Mouse (Mus musculus) limb, embryonic 14.5 days (tissue): ENCODE measurements around the gene Ubald2. TPM values are rescaled to one million over a fixed set of nuclear protein-coding genes. Genes with fewer than 3 reads are reported as not detected.
A peak's percentile ranks its signal among the peaks of the same experiment; 100 is the strongest.

ENCODE experiments used
- ATAC-seq: fragments of 200-750 bp; cut with Nextera tagmentation; 2 replicates; pipeline ENCODE4 v1.8.0; 2017; ENCODE audit warnings: low read depth, moderate number of reproducible peaks, moderate TSS enrichment; ENCODE audit not compliant: low FRiP score
- DNase-seq: peaks from one replicate; pipeline ENCODE4 v3.0.0-alpha.2; 2015; ENCODE audit warnings: low spot score
- H3K27ac ChIP-seq: fragments of 300-500 bp; sonication (generic); replicated peaks from 2 replicates; pipeline ENCODE4 v1.5.1; 2014; ENCODE audit warnings: low read depth, mild to moderate bottlenecking, low read length, moderate library complexity, mixed read lengths
- H3K27me3 ChIP-seq: fragments of 300-500 bp; sonication (generic); 2 replicates; pipeline ENCODE4 v1.6.1; 2014; ENCODE audit warnings: low read length, mixed read lengths; ENCODE audit not compliant: control insufficient read depth, insufficient read depth
- H3K36me3 ChIP-seq: fragments of 300-500 bp; sonication (generic); 2 replicates; pipeline ENCODE4 v1.6.1; 2014; ENCODE audit warnings: mild to moderate bottlenecking, low read length, moderate library complexity, mixed read lengths; ENCODE audit not compliant: control insufficient read depth, insufficient read depth
- H3K4me1 ChIP-seq: fragments of 300-500 bp; sonication (generic); 2 replicates; pipeline ENCODE4 v1.6.1; 2014; ENCODE audit warnings: antibody characterized with exemption, low read length, mixed read lengths; ENCODE audit not compliant: control insufficient read depth, insufficient read depth
- H3K4me2 ChIP-seq: fragments of 300-500 bp; sonication (generic); replicated peaks from 2 replicates; pipeline ENCODE4 v1.6.1; 2014; ENCODE audit warnings: low read depth, mild to moderate bottlenecking, low read length, moderate library complexity; ENCODE audit not compliant: severe bottlenecking
- H3K4me3 ChIP-seq: fragments of 300-500 bp; sonication (generic); replicated peaks from 2 replicates; pipeline ENCODE4 v1.5.1; 2014; ENCODE audit warnings: low read length
- H3K9ac ChIP-seq: fragments of 300-500 bp; sonication (generic); 2 replicates; pipeline ENCODE4 v1.6.1; 2014; ENCODE audit warnings: mild to moderate bottlenecking, low read depth, low read length, moderate library complexity; ENCODE audit not compliant: severe bottlenecking
- H3K9me3 ChIP-seq: fragments of 300-500 bp; sonication (generic); 2 replicates; pipeline ENCODE4 v1.6.1; 2016; ENCODE audit warnings: low read length; ENCODE audit not compliant: control insufficient read depth
- POLR2A ChIP-seq: fragments of 200-500 bp; IDR thresholded peaks from 2 replicates; pipeline ENCODE4 v1.8.0; 2012; ENCODE audit warnings: inconsistent platforms, mild to moderate bottlenecking, moderate library complexity, borderline replicate concordance; ENCODE audit not compliant: insufficient read depth, insufficient read length; ENCODE audit errors: extremely low read depth
- WGBS: fragments of 180-500 bp; shearing (Covaris S2); extraction: QIAGEN DNeasy Blood & Tissue Kit; methylation state at CpG from one replicate; pipeline ENCODE4 v1.1.7; 2014; 5-methylcytosine and 5-hydroxymethylcytosine counted together
- polyA plus RNA-seq, 2 experiments: library from polyadenylated mRNA; depleted of rRNA in 1 of 2; stranded (reverse) in 1 of 2; unstranded in 1 of 2; fragments of >200 nt; fragmentation: Nextera tagmentation in 1 of 2; extraction: Ambion mirVana in 1 of 2; gene quantifications; 2 replicates each; pipeline versions ENCODE4 v1.2.1 to v1.2.3; 2012 to 2014

Gene Ubald2
- polyA plus RNA-seq, 2 experiments: 46.2 to 131 TPM

DNA sequence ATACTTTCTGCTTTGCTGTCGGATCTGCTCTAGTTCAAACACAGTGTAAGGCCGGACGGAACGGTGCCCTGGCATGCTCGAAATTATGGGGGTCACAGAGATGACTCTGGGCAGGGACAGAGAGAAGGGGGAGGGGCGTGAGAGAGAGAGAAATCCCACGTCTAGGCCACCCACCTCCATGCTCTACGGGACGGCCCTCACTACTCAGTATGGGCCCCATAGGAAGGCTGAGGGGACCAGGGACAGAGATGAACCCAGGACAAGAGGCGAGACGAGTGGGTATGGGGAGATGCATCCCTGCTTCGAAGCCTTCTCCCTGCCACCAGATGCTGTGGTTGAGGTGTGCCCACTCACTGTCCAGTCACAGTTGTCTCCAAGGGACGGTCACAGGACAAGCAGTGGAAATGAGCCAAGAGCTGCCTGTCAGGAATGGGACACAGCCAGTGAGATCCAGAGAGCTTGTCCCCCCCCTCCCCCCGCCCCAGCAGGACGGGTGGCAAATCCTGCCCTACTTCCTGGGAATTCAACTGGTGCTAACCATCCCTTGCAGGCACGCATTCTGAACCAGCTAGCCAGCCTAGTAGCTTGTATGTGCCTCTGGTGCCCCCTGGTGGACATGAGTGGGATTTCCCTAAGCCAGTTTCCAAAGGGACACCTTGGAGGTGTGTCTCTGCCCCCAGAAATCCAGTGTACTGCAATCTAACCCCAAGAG is 11.9 kb downstream of the Ubald2 start:
- 0 out of 2 replicates have a peak overlapping the region, but pooled peaks have one; percentile 9 for H3K4me2 ChIP-seq
- H3K9me3 ChIP-seq: no peaks in the 10 kb centered on the region
- DNase-seq (peak; percentile 95), ATAC-seq (peak; percentile 74)
- H3K4me1 ChIP-seq: no peaks in the 10 kb centered on the region
- no peak overlapping the region for H3K27ac ChIP-seq
- H3K4me3 ChIP-seq: no peak overlapping the region
- TF ChIP-seq POLR2A: no peak
- H3K9ac ChIP-seq: no peak overlapping the region
- 29% methylated on average over 16 of the region's 16 CpGs for WGBS
- H3K27me3 ChIP-seq: peaks cover 11% of the 10 kb centered on the region
- H3K36me3 ChIP-seq: no peaks in the 10 kb centered on the region

DNA sequence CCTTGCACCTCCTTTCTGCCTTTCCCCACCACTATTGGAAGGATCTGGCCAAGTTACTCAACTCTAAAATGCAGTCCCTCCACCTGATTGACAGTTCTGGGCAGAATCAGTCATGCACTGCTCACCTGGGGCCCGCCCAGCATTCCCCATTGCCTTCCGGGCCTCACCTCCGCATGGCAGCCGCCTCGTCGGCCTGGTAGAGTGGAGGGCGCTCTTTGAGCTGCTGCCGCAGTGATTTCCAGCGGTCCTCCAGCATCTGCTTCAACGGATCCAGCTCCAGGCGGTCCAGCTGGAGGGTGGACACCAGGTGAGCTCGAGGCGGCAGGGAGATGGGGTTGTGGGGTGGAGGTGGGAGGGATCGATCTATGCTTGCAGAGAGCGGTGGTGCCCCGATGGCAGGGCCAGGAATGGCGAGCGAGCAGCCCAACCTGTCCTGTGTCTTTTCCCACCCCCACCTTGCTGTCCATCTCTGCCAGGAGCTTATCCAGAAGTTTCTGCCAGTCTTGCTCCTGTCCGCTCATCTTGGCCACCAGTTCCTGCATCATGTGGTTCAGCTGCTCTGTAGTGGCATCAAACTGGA is 12.5 kb downstream of the Ubald2 start:
- H3K27me3 ChIP-seq: peaks cover 11% of the 10 kb centered on the region
- H3K4me3 ChIP-seq: no peak overlapping the region
- no peak overlapping the region for H3K27ac ChIP-seq
- no peak for ATAC-seq
- H3K36me3 ChIP-seq: no peaks in the 10 kb centered on the region
- no peak overlapping the region for H3K4me2 ChIP-seq
- no peak overlapping the region for H3K9ac ChIP-seq
- H3K9me3 ChIP-seq: no peaks in the 10 kb centered on the region
- no peaks in the 10 kb centered on the region for H3K4me1 ChIP-seq
- no peak for DNase-seq
- WGBS: 10% methylated on average over 19 of the region's 19 CpGs
- TF ChIP-seq POLR2A: no peak

DNA sequence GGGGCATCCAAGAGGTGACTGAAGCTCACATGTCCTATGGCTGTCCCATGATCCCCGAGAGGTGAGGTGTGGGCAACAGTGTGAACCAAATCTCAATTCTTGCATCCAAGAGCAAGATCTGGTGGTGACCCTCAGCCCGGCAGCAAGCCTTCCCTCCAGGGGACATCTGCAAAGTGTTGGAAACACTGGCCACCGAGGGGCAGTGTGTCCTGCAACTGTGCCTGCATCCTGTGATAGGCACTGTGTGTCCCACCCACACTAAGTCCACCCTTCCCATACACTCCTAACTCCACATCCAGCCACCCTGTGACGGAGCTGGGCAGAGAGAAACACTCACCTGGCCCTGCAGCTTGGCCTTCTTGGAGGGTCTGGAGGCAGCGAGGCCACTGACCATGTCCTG is 13.9 kb downstream of the Ubald2 start:
- ATAC-seq (no peak), DNase-seq (no peak)
- 64% methylated on average over 5 of the region's 5 CpGs for WGBS
- H3K27ac ChIP-seq: no peak overlapping the region
- H3K27me3 ChIP-seq: peaks cover 11% of the 10 kb centered on the region
- no peak overlapping the region for H3K4me2 ChIP-seq
- no peak for TF ChIP-seq POLR2A
- no peaks in the 10 kb centered on the region for H3K36me3 ChIP-seq
- H3K9ac ChIP-seq: no peak overlapping the region
- no peaks in the 10 kb centered on the region for H3K4me1 ChIP-seq
- H3K9me3 ChIP-seq: no peaks in the 10 kb centered on the region
- H3K4me3 ChIP-seq: no peak overlapping the region

DNA sequence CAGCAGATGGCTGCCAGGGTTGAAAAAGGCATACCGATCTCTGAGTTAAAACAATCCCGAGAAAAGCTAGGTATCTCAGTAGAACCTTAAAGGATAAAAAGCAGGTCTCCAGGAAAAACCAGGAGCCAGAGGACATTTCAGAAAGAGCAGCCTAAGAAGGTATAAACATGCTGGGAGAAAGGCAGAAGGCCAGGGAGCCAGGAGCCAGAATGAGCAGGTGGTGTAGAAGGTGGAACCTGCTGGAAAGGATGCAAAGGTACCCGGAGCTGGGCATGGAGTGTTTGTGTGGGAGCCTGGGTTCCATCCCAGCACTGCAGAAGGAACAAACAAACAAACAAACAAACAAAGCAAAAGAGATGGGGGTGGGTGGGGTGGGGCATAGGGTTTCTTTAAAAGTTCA is 15.4 kb downstream of the Ubald2 start:
- no peak for ATAC-seq
- H3K27me3 ChIP-seq: peaks cover 11% of the 10 kb centered on the region
- no peak overlapping the region for H3K27ac ChIP-seq
- H3K4me2 ChIP-seq: no peak overlapping the region
- WGBS: 91% methylated on average over 3 of the region's 3 CpGs
- no peaks in the 10 kb centered on the region for H3K4me1 ChIP-seq
- no peak for TF ChIP-seq POLR2A
- no peaks in the 10 kb centered on the region for H3K9me3 ChIP-seq
- no peak for DNase-seq
- H3K4me3 ChIP-seq: no peak overlapping the region
- no peak overlapping the region for H3K9ac ChIP-seq
- no peaks in the 10 kb centered on the region for H3K36me3 ChIP-seq

DNA sequence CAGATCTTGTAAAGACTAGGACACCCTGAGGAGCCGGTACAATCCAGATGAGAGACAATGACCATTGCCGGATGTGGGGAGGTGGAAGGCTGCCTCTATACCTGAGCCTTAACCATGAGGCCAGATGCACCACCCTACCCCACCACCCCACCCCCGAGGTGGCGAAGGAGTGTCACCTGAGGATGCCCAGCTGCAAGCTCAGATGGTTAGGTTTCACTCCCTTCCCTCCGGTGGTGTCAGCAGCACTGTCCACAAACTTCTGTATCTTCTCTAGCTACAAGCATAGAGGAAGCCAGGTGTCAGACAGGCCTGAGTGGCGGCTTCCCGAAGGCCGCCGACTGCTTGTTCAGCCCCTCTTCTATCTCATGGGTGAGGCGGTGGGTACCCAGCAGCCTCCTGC is 20.0 kb downstream of the Ubald2 start:
- DNase-seq (no peak), ATAC-seq (no peak)
- H3K4me2 ChIP-seq: no peak overlapping the region
- 97% methylated on average over 10 of the region's 10 CpGs for WGBS
- TF ChIP-seq POLR2A: no peak
- H3K27ac ChIP-seq: no peak overlapping the region
- no peaks in the 10 kb centered on the region for H3K9me3 ChIP-seq
- no peaks in the 10 kb centered on the region for H3K27me3 ChIP-seq
- no peak overlapping the region for H3K4me3 ChIP-seq
- no peak overlapping the region for H3K9ac ChIP-seq
- H3K36me3 ChIP-seq: no peaks in the 10 kb centered on the region
- H3K4me1 ChIP-seq: no peaks in the 10 kb centered on the region
